12 mouse cellular contexts compared by ENCODE assay signal in the genomic region with DNA sequence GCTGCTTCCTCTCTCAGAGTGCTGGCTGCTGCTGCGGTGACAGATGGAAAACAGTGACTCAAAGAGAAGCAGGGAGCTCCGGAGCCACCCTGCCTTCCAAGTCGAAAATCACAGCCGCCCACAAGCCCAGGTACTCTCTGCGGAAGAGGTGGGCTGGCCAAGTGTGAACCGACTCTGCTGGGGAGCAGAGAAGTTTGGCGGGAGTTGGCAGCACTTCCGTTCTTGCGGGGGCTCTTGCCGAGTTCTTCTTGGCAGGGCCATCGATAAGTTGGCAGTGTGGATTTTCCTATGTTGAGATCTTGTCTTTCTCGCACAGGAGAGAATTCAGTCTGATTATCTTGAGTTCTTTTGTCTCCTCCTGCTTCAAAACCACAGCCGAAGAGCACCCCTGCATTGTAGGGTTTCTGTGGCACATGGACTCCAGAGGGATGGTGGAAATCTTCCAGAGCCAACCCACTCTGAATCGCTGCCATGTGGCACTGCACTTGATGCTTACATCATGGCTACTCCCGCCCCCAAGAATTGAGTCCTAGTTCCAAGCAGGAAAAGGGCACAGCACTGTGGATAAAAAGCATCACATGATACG. TPM values are rescaled to one million over a fixed set of nuclear protein-coding genes. Genes with fewer than 3 reads are reported as not detected.
A peak's percentile ranks its signal among the peaks of the same experiment; 100 is the strongest.
DNase-seq lines count a peak whose midpoint lies in the region; ATAC-seq and TF ChIP-seq lines count a peak whose summit lies in the region.
"Had no signal": no experiment of that assay in that cellular context is flagged by ENCODE, and none has a peak within 500 bp of the region (broad histone marks: within the 10 kb centered on the region; RNA-seq: fewer than 3 reads in every experiment).

No protein-coding gene starts in this region.

- peak; percentile 73 for DNase-seq in hindbrain, postnatal 0 days (ENCODE audit: low spot score)
- DNase-seq in left cerebral cortex, adult 11 months (ENCODE audit: low spot score), result peak; percentile 81
- DNase-seq in right cerebral cortex, postnatal 4 days, result peak; percentile 53
- DNase-seq in testis, postnatal 14 days (ENCODE audit: low spot score), result no peak
- no peak for DNase-seq in adrenal gland, postnatal 4 days (ENCODE audit: low spot score in 2 of 2)
- DNase-seq: heart, postnatal 14 days had no signal

- peak; percentile 48; the same call in 1 of the 2 replicates for ATAC-seq in hindbrain, postnatal 0 days
- no peak for ATAC-seq in hindbrain, embryonic 16.5 days
- ATAC-seq in frontal cortex, adult (ENCODE audit: low TSS enrichment), result peak; percentile 87
- ATAC-seq in midbrain, embryonic 15.5 days (replicated peaks), result no peak

- H3K4me1 ChIP-seq in hindbrain, postnatal 0 days (ENCODE audit: insufficient read depth, low read length), result peaks cover 4% of the 10 kb centered on the region; the same call in 1 of the 2 replicates
- no peaks in the 10 kb centered on the region for H3K4me1 ChIP-seq in hindbrain, embryonic 16.5 days (ENCODE audit: control insufficient read depth, insufficient read depth, low read depth, low read length)
- H3K4me1 ChIP-seq in midbrain, embryonic 15.5 days, result no peaks in the 10 kb centered on the region
- H3K4me1 ChIP-seq: kidney, embryonic 15.5 days had no signal

- peak overlapping the region; percentile 41; the same call in 1 of the 2 replicates for H3K27ac ChIP-seq in hindbrain, postnatal 0 days
- H3K27ac ChIP-seq in hindbrain, embryonic 16.5 days (ENCODE audit: low read depth, low read length), result no peak overlapping the region
- H3K27ac ChIP-seq in midbrain, embryonic 15.5 days, result no peak overlapping the region
- H3K27ac ChIP-seq: kidney, embryonic 15.5 days had no signal

- H3K36me3 ChIP-seq in hindbrain, postnatal 0 days (ENCODE audit: insufficient read depth, low read length), result no peaks in the 10 kb centered on the region
- no peaks in the 10 kb centered on the region for H3K36me3 ChIP-seq in hindbrain, embryonic 16.5 days (ENCODE audit: control insufficient read depth, insufficient read depth, low read length)
- no peaks in the 10 kb centered on the region for H3K36me3 ChIP-seq in midbrain, embryonic 15.5 days (replicated peaks)
- H3K36me3 ChIP-seq: kidney, embryonic 15.5 days had no signal

- H3K4me3 ChIP-seq in hindbrain, postnatal 0 days (ENCODE audit: low read length), result no peak overlapping the region
- no peak overlapping the region for H3K4me3 ChIP-seq in hindbrain, embryonic 16.5 days (ENCODE audit: low read length)
- H3K4me3 ChIP-seq in midbrain, embryonic 15.5 days, result no peak overlapping the region
- H3K4me3 ChIP-seq: kidney, embryonic 15.5 days had no signal

- 53% methylated on average over 16 of the region's 16 CpGs for WGBS in hindbrain, postnatal 0 days
- 72% methylated on average over 16 of the region's 16 CpGs for WGBS in hindbrain, embryonic 16.5 days
- WGBS in midbrain, embryonic 15.5 days, result 83% methylated on average over 16 of the region's 16 CpGs

- H3K4me2 ChIP-seq in hindbrain, postnatal 0 days (ENCODE audit: low read depth, low read length), result 0 out of 2 replicates have a peak overlapping the region, but pooled peaks have one; percentile 31
- H3K4me2 ChIP-seq in hindbrain, embryonic 16.5 days (ENCODE audit: low read length), result no peak overlapping the region
- no peak overlapping the region for H3K4me2 ChIP-seq in midbrain, embryonic 15.5 days
- H3K4me2 ChIP-seq: kidney, embryonic 15.5 days had no signal

- no peaks in the 10 kb centered on the region for H3K27me3 ChIP-seq in hindbrain, postnatal 0 days (ENCODE audit: insufficient read depth, low read length)
- no peaks in the 10 kb centered on the region for H3K27me3 ChIP-seq in hindbrain, embryonic 16.5 days (replicated peaks; ENCODE audit: control insufficient read depth, insufficient read depth, low read length)
- no peaks in the 10 kb centered on the region for H3K27me3 ChIP-seq in midbrain, embryonic 15.5 days (replicated peaks)
- H3K27me3 ChIP-seq: kidney, embryonic 15.5 days had no signal

- TF ChIP-seq CTCF in hindbrain, postnatal 0 days (IDR thresholded peaks at IDR 0.05; ENCODE audit: low read depth), result no peak

- no peaks in the 10 kb centered on the region for H3K9me3 ChIP-seq in hindbrain, postnatal 0 days (ENCODE audit: low read length)
- no peaks in the 10 kb centered on the region for H3K9me3 ChIP-seq in hindbrain, embryonic 16.5 days (ENCODE audit: control insufficient read depth, low read length)
- H3K9me3 ChIP-seq in midbrain, embryonic 15.5 days, result no peaks in the 10 kb centered on the region
- H3K9me3 ChIP-seq: kidney, embryonic 15.5 days had no signal

- H3K9ac ChIP-seq in hindbrain, postnatal 0 days (replicated peaks; ENCODE audit: low read length), result no peak overlapping the region
- no peak overlapping the region for H3K9ac ChIP-seq in hindbrain, embryonic 16.5 days (ENCODE audit: low read depth, low read length)
- no peak overlapping the region for H3K9ac ChIP-seq in midbrain, embryonic 15.5 days
- H3K9ac ChIP-seq: kidney, embryonic 15.5 days had no signal

RNA-seq across cellular contexts. Expression of gene Galnt9, which starts 18.7 kb away (rescaled TPM):
- total RNA-seq in hindbrain, postnatal 0 days (2014; rRNA removed), result 26.7 and 27.8 TPM in 2 replicates
- 16.4 and 19.8 TPM in 2 replicates for polyA plus RNA-seq in hindbrain, postnatal 0 days (2015; fragmentation: Nextera tagmentation; extraction: Ambion mirVana)
- polyA plus RNA-seq in hindbrain, embryonic 16.5 days (2015; fragmentation: Nextera tagmentation; extraction: Ambion mirVana), result 24.9 and 26.0 TPM in 2 replicates
- polyA plus RNA-seq in midbrain, embryonic 15.5 days (2015; fragmentation: Nextera tagmentation; extraction: Ambion mirVana), result 26.7 and 26.8 TPM in 2 replicates
- total RNA-seq in adrenal gland, postnatal 4 days (2021), result under 1 TPM; 0.76 to 0.85 TPM
- total RNA-seq: heart, postnatal 14 days; liver, adult 2 months; megakaryocyte-erythroid progenitor cell, adult 5-6 weeks had no signal

Comparison
In these comparisons a context has a peak if more than half of its experiments do, and no peak if none do; other contexts are left out.
1. ATAC-seq: peak in hindbrain, postnatal 0 days (single experiment) and frontal cortex, adult (single experiment); none in hindbrain, embryonic 16.5 days (single experiment) and midbrain, embryonic 15.5 days (single experiment).
2. DNase-seq: peak in hindbrain, postnatal 0 days (single experiment), left cerebral cortex, adult 11 months (single experiment) and right cerebral cortex, postnatal 4 days (single experiment); none in testis, postnatal 14 days (single experiment) and adrenal gland, postnatal 4 days (0 of 2).